Mouse (Mus musculus) MEL (cell line): ENCODE data around the gene Ubr7. TPM values are rescaled to one million over a fixed set of nuclear protein-coding genes. Genes with fewer than 3 reads are reported as not detected.

Experiments used
- DNase-seq: peaks from one replicate; pipeline ENCODE4 v3.0.0; 2011; ENCODE audit warnings: low read depth, low spot score
- H3K27ac ChIP-seq: 2 replicates; pipeline ENCODE4 v1.5.1; 2012; ENCODE audit warnings: low read depth, mild to moderate bottlenecking, control low read depth, low read length, moderate library complexity; ENCODE audit not compliant: control insufficient read depth
- H3K27me3 ChIP-seq, 2 experiments: fragments of 150-350 bp in 1 of 2; sonication (generic) in 1 of 2; 2 replicates each; pipeline ENCODE4 v1.6.1; 2012; ENCODE audit warnings: low read length in 2 of 2, mild to moderate bottlenecking in 2 of 2, improper control_type of control experiment in 1 of 2, moderate library complexity in 1 of 2; ENCODE audit not compliant: insufficient read depth in 2 of 2, control insufficient read depth in 1 of 2
- H3K36me3 ChIP-seq, 2 experiments: 2 replicates each; pipeline ENCODE4 v1.6.1; 2012 to 2014; ENCODE audit warnings: low read length in 2 of 2, improper control_type of control experiment in 1 of 2, inconsistent platforms in 1 of 2, mild to moderate bottlenecking in 1 of 2; ENCODE audit not compliant: insufficient read depth in 2 of 2, control insufficient read depth in 1 of 2
- H3K4me1 ChIP-seq, 2 experiments: fragments of 150-350 bp in 1 of 2; sonication (generic) in 1 of 2; 2 replicates each; pipeline ENCODE4 v1.6.1; 2012; ENCODE audit warnings: low read length in 2 of 2, improper control_type of control experiment in 1 of 2, mild to moderate bottlenecking in 1 of 2; ENCODE audit not compliant: insufficient read depth in 2 of 2, control insufficient read depth in 1 of 2
- H3K4me3 ChIP-seq, 2 experiments: fragments of 150-350 bp in 1 of 2; sonication (generic) in 1 of 2; 2 replicates each; pipeline ENCODE4 v1.5.1; 2012; ENCODE audit warnings: low read depth in 2 of 2, low read length in 2 of 2, mild to moderate bottlenecking in 2 of 2, moderate library complexity in 2 of 2, control low read depth in 1 of 2, improper control_type of control experiment in 1 of 2; ENCODE audit not compliant: control insufficient read depth in 1 of 2, insufficient read depth in 1 of 2
- H3K79me2 ChIP-seq: 2 replicates; pipeline ENCODE4 v1.6.1; 2012; ENCODE audit warnings: mild to moderate bottlenecking, low read length, moderate library complexity; ENCODE audit not compliant: control insufficient read depth, poor library complexity, insufficient read depth
- H3K9ac ChIP-seq: 2 replicates; pipeline ENCODE4 v1.6.1; 2012; ENCODE audit warnings: low read depth, mild to moderate bottlenecking, control low read depth, low read length, moderate library complexity; ENCODE audit not compliant: control insufficient read depth, poor library complexity, severe bottlenecking
- H3K9me3 ChIP-seq: fragments of 150-350 bp; sonication (generic); replicated peaks from 2 replicates; pipeline ENCODE4 v1.6.1; 2012; ENCODE audit warnings: mild to moderate bottlenecking, low read length, improper control_type of control experiment, moderate library complexity; ENCODE audit not compliant: insufficient read depth
- BHLHE40 ChIP-seq: IDR thresholded peaks from 2 replicates; pipeline ENCODE4 v1.6.1; 2012; ENCODE audit warnings: low read depth, mild to moderate bottlenecking, inconsistent platforms, low read length, improper control_type of control experiment, borderline replicate concordance
- CHD1 ChIP-seq: IDR thresholded peaks from 2 replicates; pipeline ENCODE4 v1.6.1; 2012; ENCODE audit warnings: low read depth, mild to moderate bottlenecking, inconsistent platforms, low read length, improper control_type of control experiment
- CTCF ChIP-seq, 3 experiments: IDR thresholded peaks in 2 of 3; conservative IDR thresholded peaks in 1 of 3; 2 replicates each; pipeline ENCODE4 v1.5.1; 2011 to 2012; ENCODE audit warnings: low read length in 3 of 3, low read depth in 2 of 3, mild to moderate bottlenecking in 2 of 3, improper control_type of control experiment in 1 of 3, inconsistent platforms in 1 of 3, mixed read lengths in 1 of 3, moderate library complexity in 1 of 3; ENCODE audit not compliant: control insufficient read depth in 1 of 3, insufficient read depth in 1 of 3, poor library complexity in 1 of 3, severe bottlenecking in 1 of 3
- ELF1 ChIP-seq: IDR thresholded peaks from 2 replicates; pipeline ENCODE4 v1.6.1; 2014; ENCODE audit warnings: low read depth, mild to moderate bottlenecking, inconsistent platforms, low read length, improper control_type of control experiment, moderate library complexity
- EP300 ChIP-seq, 2 experiments: IDR thresholded peaks; 2 replicates each; pipeline ENCODE4 v1.6.1; 2011; ENCODE audit warnings: improper control_type of control experiment in 2 of 2, low read length in 2 of 2, low read depth in 1 of 2, mild to moderate bottlenecking in 1 of 2
- ETS1 ChIP-seq: IDR thresholded peaks from 2 replicates; pipeline ENCODE4 v1.6.1; 2012; ENCODE audit warnings: low read depth, mild to moderate bottlenecking, inconsistent platforms, low read length, improper control_type of control experiment, moderate library complexity
- GABPA ChIP-seq: IDR thresholded peaks from 2 replicates; pipeline ENCODE4 v1.6.1; 2012; ENCODE audit warnings: low read depth, mild to moderate bottlenecking, inconsistent platforms, low read length, improper control_type of control experiment, moderate library complexity
- GATA1 ChIP-seq: IDR thresholded peaks from 2 replicates; pipeline ENCODE4 v1.6.1; 2011; ENCODE audit warnings: low read depth, low read length, improper control_type of control experiment
- HCFC1 ChIP-seq: IDR thresholded peaks from 2 replicates; pipeline ENCODE4 v1.6.1; 2012; ENCODE audit warnings: low read depth, mild to moderate bottlenecking, inconsistent platforms, low read length, improper control_type of control experiment, moderate library complexity
- MAFK ChIP-seq: IDR thresholded peaks from 2 replicates; pipeline ENCODE4 v1.6.1; 2011; ENCODE audit warnings: low read depth, mild to moderate bottlenecking, low read length, improper control_type of control experiment, borderline replicate concordance
- MAX ChIP-seq: IDR thresholded peaks from 2 replicates; pipeline ENCODE4 v1.6.1; 2011; ENCODE audit warnings: low read length, improper control_type of control experiment
- MAZ ChIP-seq: IDR thresholded peaks from 2 replicates; pipeline ENCODE4 v1.6.1; 2012; ENCODE audit warnings: low read depth, mild to moderate bottlenecking, inconsistent platforms, low read length, improper control_type of control experiment
- MYC ChIP-seq: IDR thresholded peaks from 2 replicates; pipeline ENCODE4 v1.6.1; 2011; ENCODE audit warnings: low read depth, mild to moderate bottlenecking, low read length, improper control_type of control experiment, moderate library complexity
- NELFE ChIP-seq: IDR thresholded peaks from 2 replicates; pipeline ENCODE4 v1.6.1; 2011; ENCODE audit warnings: low read depth, low read length, improper control_type of control experiment
- NRF1 ChIP-seq: IDR thresholded peaks from 2 replicates; pipeline ENCODE4 v1.6.1; 2014; ENCODE audit warnings: low read depth, mild to moderate bottlenecking, inconsistent platforms, low read length, improper control_type of control experiment, moderate library complexity; ENCODE audit not compliant: poor library complexity, insufficient read depth, severe bottlenecking
- POLR2AphosphoS2 ChIP-seq: IDR thresholded peaks from 2 replicates; pipeline ENCODE4 v1.6.1; 2011; ENCODE audit warnings: low read length, improper control_type of control experiment
- POLR2AphosphoS5 ChIP-seq: IDR thresholded peaks from 2 replicates; pipeline ENCODE4 v1.6.1; 2012; ENCODE audit warnings: low read depth, borderline replicate concordance, mild to moderate bottlenecking, inconsistent platforms, low read length, moderate library complexity, mixed read lengths
- SIN3A ChIP-seq: IDR thresholded peaks from 2 replicates; pipeline ENCODE4 v1.6.1; 2012; ENCODE audit warnings: low read length, improper control_type of control experiment, inconsistent platforms
- TBP ChIP-seq: IDR thresholded peaks from 2 replicates; pipeline ENCODE4 v1.8.0; 2011; ENCODE audit warnings: low read depth, low read length, improper control_type of control experiment
- USF2 ChIP-seq, 2 experiments: IDR thresholded peaks; 2 replicates each; pipeline ENCODE4 v1.6.1; 2011 to 2012; ENCODE audit warnings: improper control_type of control experiment in 2 of 2, low read length in 2 of 2, borderline replicate concordance in 1 of 2, inconsistent platforms in 1 of 2, low read depth in 1 of 2, mild to moderate bottlenecking in 1 of 2; ENCODE audit not compliant: insufficient read depth in 1 of 2
- ZC3H11A ChIP-seq: IDR thresholded peaks from 2 replicates; pipeline ENCODE4 v1.6.1; 2012; ENCODE audit warnings: low read depth, mild to moderate bottlenecking, inconsistent platforms, low read length, improper control_type of control experiment
- ZKSCAN1 ChIP-seq: IDR thresholded peaks from 2 replicates; pipeline ENCODE4 v1.6.1; 2012; ENCODE audit warnings: low read depth, mild to moderate bottlenecking, inconsistent platforms, low read length, improper control_type of control experiment, moderate library complexity
- polyA plus RNA-seq, 2 experiments: library from polyadenylated mRNA; stranded (reverse) in 1 of 2; unstranded in 1 of 2; fragments of >175 nt in 1 of 2; fragments of >200 nt in 1 of 2; gene quantifications; 2 replicates each; pipeline versions ENCODE4 v1.2.1 to v1.2.4; 2012; ENCODE audit warnings: low replicate concordance in 2 of 2, low read depth in 1 of 2; ENCODE audit not compliant: insufficient read length in 2 of 2, insufficient read depth in 1 of 2, missing spikeins in 1 of 2
- total RNA-seq: library from RNA; depleted of rRNA; stranded (reverse); fragments of 300-350 nt; gene quantifications from 2 replicates; pipeline ENCODE4 v1.2.3, GENCODE M21; 2012

The Ubr7 gene
- total and polyA plus RNA-seq, 3 experiments: 62.3 to 68.1 TPM; not detected in 1

GRCm38 (mm10) chr12:102722451-102722850 is 35.3 kb upstream of the Ubr7 start:
- Histone ChIP-seq H3K36me3 (peaks cover 0 to 8% of the 10 kb centered on the region in 2 experiments; a peak in 2 of 4 replicates), H3K9me3 (no peaks in the 10 kb centered on the region), H3K27me3 (no peaks in the 10 kb centered on the region), H3K4me1 (peaks cover 0 to 16% of the 10 kb centered on the region in 2 experiments; a peak in 2 of 4 replicates), H3K79me2 (no peaks in the 10 kb centered on the region), H3K4me3 (no peak overlapping the region), H3K27ac (no peak overlapping the region), H3K9ac (no peak overlapping the region)
- no peak for DNase-seq
- TF ChIP-seq TBP (no peak), NELFE (no peak), HCFC1 (no peak), EP300 (IDR thresholded peaks at IDR 0.05; ENCODE audit: low read depth in 1 of 2, low read length in 2 of 2) (no peak), BHLHE40 (no peak), ZKSCAN1 (no peak), MYC (no peak), MAX (no peak), GATA1 (no peak), POLR2AphosphoS5 (no peak), POLR2AphosphoS2 (no peak), ELF1 (no peak)

GRCm38 (mm10) chr12:102722966-102723365 is 34.8 kb upstream of the Ubr7 start:
- H3K9me3 ChIP-seq: no peaks in the 10 kb centered on the region
- H3K4me1 ChIP-seq: peaks cover 0 to 16% of the 10 kb centered on the region in 2 experiments; a peak in 2 of 4 replicates
- no peaks in the 10 kb centered on the region for H3K79me2 ChIP-seq
- no peak for TF ChIP-seq ETS1
- TF ChIP-seq SIN3A: no peak
- no peak for TF ChIP-seq ZKSCAN1
- TF ChIP-seq MAX: no peak
- TF ChIP-seq CTCF (IDR thresholded peaks at IDR 0.05 in 2 of 3, conservative IDR thresholded peaks at IDR 0.05 in 1 of 3; ENCODE audit: control insufficient read depth in 1 of 3, insufficient read depth in 1 of 3, low read depth in 2 of 3, low read length in 3 of 3, poor library complexity in 1 of 3, severe bottlenecking in 1 of 3): no peak
- no peak for TF ChIP-seq MAFK
- TF ChIP-seq ZC3H11A: no peak
- TF ChIP-seq TBP: no peak
- no peak for TF ChIP-seq USF2 (IDR thresholded peaks at IDR 0.05; ENCODE audit: borderline replicate concordance in 1 of 2, insufficient read depth in 1 of 2, low read depth in 1 of 2, low read length in 2 of 2)
- no peak for TF ChIP-seq CHD1
- no peak for TF ChIP-seq EP300 (IDR thresholded peaks at IDR 0.05; ENCODE audit: low read depth in 1 of 2, low read length in 2 of 2)
- TF ChIP-seq MAZ: no peak
- TF ChIP-seq NRF1: no peak
- no peak for TF ChIP-seq GABPA
- H3K27ac ChIP-seq: no peak overlapping the region
- no peak overlapping the region for H3K4me3 ChIP-seq
- DNase-seq: no peak
- no peaks in the 10 kb centered on the region for H3K27me3 ChIP-seq
- H3K36me3 ChIP-seq: peaks cover 0 to 8% of the 10 kb centered on the region in 2 experiments; a peak in 2 of 4 replicates
- H3K9ac ChIP-seq: no peak overlapping the region
